Mouse (Mus musculus) MEL (cell line): ENCODE data around the gene Vmn1r203. TPM values are rescaled to one million over a fixed set of nuclear protein-coding genes. Genes with fewer than 3 reads are reported as not detected.

Experiments used
- polyA plus RNA-seq, 2 experiments: library from polyadenylated mRNA; stranded (reverse) in 1 of 2; unstranded in 1 of 2; fragments of >175 nt in 1 of 2; fragments of >200 nt in 1 of 2; gene quantifications; 2 replicates each; pipeline versions ENCODE4 v1.2.1 to v1.2.4; 2012; ENCODE audit warnings: low replicate concordance in 2 of 2, low read depth in 1 of 2; ENCODE audit not compliant: insufficient read length in 2 of 2, insufficient read depth in 1 of 2, missing spikeins in 1 of 2
- total RNA-seq: library from RNA; depleted of rRNA; stranded (reverse); fragments of 300-350 nt; gene quantifications from 2 replicates; pipeline ENCODE4 v1.2.3, GENCODE M21; 2012; rRNA removed

The Vmn1r203 gene
- total and polyA plus RNA-seq, 3 experiments = 0.04 TPM; not detected in 1

Other genes with a start within 250 kb of the Vmn1r203 start
- not detected in 2 replicates for gene Vmn1r195, start 247.6 kb upstream of the Vmn1r203 start, total RNA-seq
- gene Vmn1r195, start 247.6 kb upstream of the Vmn1r203 start, polyA plus RNA-seq = not detected
- gene Vmn1r196, start 228.2 kb upstream of the Vmn1r203 start, total RNA-seq = 0.03 TPM in 1 of 2 replicates, not detected in the other
- gene Vmn1r196, start 228.2 kb upstream of the Vmn1r203 start, polyA plus RNA-seq = not detected
- gene Vmn1r197, start 193.5 kb upstream of the Vmn1r203 start, total RNA-seq = not detected in 2 replicates
- not detected for gene Vmn1r197, start 193.5 kb upstream of the Vmn1r203 start, polyA plus RNA-seq
- gene Vmn1r198, start 167.8 kb upstream of the Vmn1r203 start, total RNA-seq = not detected in 2 replicates
- gene Vmn1r198, start 167.8 kb upstream of the Vmn1r203 start, polyA plus RNA-seq = not detected
- gene Vmn1r199, start 138.3 kb upstream of the Vmn1r203 start, total RNA-seq = not detected in 2 replicates
- gene Vmn1r199, start 138.3 kb upstream of the Vmn1r203 start, polyA plus RNA-seq = not detected
- not detected in 2 replicates for gene Vmn1r200, start 127.7 kb upstream of the Vmn1r203 start, total RNA-seq
- not detected for gene Vmn1r200, start 127.7 kb upstream of the Vmn1r203 start, polyA plus RNA-seq
- gene Vmn1r201, start 46.2 kb upstream of the Vmn1r203 start, total RNA-seq = not detected in 2 replicates
- not detected for gene Vmn1r201, start 46.2 kb upstream of the Vmn1r203 start, polyA plus RNA-seq
- gene Vmn1r202, start 12.7 kb upstream of the Vmn1r203 start, total RNA-seq = not detected in 2 replicates
- gene Vmn1r202, start 12.7 kb upstream of the Vmn1r203 start, polyA plus RNA-seq = not detected
- gene Vmn1r204, start 35.1 kb downstream of the Vmn1r203 start, total RNA-seq = not detected in 2 replicates
- not detected for gene Vmn1r204, start 35.1 kb downstream of the Vmn1r203 start, polyA plus RNA-seq
- not detected in 2 replicates for gene Vmn1r205, start 74.9 kb downstream of the Vmn1r203 start, total RNA-seq
- not detected for gene Vmn1r205, start 74.9 kb downstream of the Vmn1r203 start, polyA plus RNA-seq
- not detected in 2 replicates for gene Vmn1r206, start 106.1 kb downstream of the Vmn1r203 start, total RNA-seq
- gene Vmn1r206, start 106.1 kb downstream of the Vmn1r203 start, polyA plus RNA-seq = under 1 TPM in 1 of 2 experiments, not detected in 1; 0.03 TPM
- not detected in 2 replicates for gene Vmn1r207-ps, start 211.5 kb downstream of the Vmn1r203 start, total RNA-seq
- not detected for gene Vmn1r207-ps, start 211.5 kb downstream of the Vmn1r203 start, polyA plus RNA-seq